Mouse (Mus musculus) left cerebral cortex, postnatal 25 days (tissue): ENCODE measurements around the gene Zbtb7b. TPM values are rescaled to one million over a fixed set of nuclear protein-coding genes. Genes with fewer than 3 reads are reported as not detected.

ENCODE experiments used
- DNase-seq, 2 experiments: peaks; one replicate each; pipeline ENCODE4 v3.0.0; 2022; ENCODE audit warnings: low spot score in 2 of 2, mixed read lengths in 1 of 2
- intact Hi-C: fragments of 180-260 bp; cut with DNase I; formaldehyde crosslinking; loops from one replicate; pipeline ENCODE4 v1.15.1; 2025
- total RNA-seq, 2 experiments: library from RNA; stranded (reverse); gene quantifications; 2 replicates each; pipeline ENCODE4 v1.2.3; 2021

The Zbtb7b gene
- total RNA-seq, 2 experiments from 2014 or later: 11.9 to 14.8 TPM

GRCm38 (mm10) chr3:89391663-89392511 is 2.7 kb downstream of the Zbtb7b start:
- no peak for DNase-seq
- intact Hi-C loops: no loop called here

GRCm38 (mm10) chr3:89390699-89391662 is 3.6 kb downstream of the Zbtb7b start:
- intact Hi-C loops: no loop called here
- DNase-seq: no peak

GRCm38 (mm10) chr3:89390111-89390515 is 4.5 kb downstream of the Zbtb7b start:
- intact Hi-C loops: no loop called here
- no peak for DNase-seq

DNA sequence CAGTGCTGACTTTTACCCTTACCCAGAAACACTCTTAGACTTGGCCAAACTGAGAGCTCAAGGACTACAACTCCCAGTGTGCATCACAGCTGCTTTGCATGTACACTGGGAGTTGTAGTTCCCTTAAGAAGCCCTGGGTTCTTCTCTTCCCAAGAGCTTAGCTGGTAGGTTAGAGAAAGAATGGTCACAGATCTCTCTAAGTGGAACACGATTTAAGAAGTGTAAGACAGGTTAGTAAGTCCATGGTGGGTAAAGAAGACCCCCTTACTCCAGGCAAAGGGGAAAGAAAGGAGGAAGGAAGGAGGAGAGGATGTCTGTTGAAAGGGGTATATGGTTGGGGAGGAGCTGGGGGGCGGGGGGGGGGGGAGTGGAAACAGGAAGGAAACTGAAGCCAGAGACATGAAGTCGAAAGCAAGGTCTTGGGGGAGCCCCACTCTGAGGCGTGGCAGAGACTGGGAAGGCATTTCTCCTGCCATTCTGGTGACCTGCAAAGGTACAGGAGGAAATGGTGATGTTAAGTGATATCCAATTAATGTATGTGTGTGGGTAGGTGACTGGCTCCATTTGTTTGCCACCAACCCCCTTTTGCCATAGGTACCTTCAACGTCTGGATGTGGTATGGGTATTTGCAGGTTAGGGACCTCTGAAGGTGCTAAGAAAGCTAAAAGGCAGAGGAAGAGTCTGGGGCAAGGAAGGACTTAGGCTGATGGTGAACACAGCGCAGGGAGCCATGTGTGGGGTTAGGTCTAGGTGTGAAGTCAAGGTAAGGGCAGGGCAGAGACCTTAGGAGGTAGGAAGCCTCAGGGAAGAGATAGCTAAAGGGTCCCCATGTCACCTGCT is 5.5 kb downstream of the Zbtb7b start:
- peak in 1 of 2 experiments; percentile 50 for DNase-seq
- intact Hi-C loops: no loop called here

- intact Hi-C loops: no loop called here
- DNase-seq: peak in 1 of 2 experiments; percentile 35
These were observed 6.3 kb downstream of the Zbtb7b start for GRCm38 (mm10) chr3:89388134-89388881.

- intact Hi-C loops: no loop called here
- DNase-seq: no peak
These were observed 6.9 kb downstream of the Zbtb7b start for GRCm38 (mm10) chr3:89387632-89388031.

DNA sequence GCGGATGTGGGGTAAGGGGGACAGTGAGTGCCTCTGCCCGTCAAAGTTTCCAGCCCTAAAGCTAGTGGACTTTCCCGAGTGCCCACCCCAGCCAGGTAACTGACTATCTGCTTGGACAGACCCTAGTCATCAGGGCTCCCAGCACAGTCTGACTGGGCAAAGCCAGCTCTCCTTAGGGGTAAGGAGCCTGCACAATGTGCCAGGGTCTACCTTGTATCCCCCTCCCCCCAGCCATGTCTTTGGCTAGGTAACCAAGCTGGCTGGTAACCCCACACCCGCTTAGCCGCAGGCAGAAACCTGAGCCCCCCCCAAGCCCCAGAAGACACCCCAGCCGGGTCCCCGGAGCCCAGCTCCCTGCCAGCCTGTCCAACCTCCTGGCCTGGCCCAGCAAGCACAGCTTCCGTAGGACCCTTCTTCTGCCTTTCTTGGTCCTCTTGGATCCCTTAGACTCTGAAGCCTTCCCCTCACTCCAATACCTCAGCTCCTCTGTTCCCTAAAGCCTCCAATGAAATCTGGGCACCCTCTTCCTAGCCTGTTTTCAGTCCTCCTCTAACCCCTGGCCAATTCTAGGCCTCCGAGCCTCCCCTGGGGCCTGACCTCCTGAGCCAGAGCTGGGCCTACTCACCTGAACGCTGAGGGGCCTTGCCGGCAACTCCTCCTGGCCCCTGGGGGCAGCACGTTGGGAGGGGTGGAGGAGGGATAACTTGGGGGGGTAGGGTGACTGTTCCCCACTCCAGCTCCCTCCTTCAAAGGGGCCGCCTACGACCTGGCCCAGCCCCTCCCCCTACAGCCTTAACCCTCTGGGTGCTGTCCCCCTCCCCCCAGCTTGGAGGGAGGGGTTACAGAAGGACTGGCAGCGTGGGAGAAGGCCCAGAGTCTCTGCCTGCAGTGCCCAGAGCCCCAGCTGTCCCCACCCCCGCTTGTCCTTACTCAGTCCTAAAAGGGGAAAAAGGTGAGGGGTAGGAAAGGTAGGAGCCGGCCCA is 7.8 kb downstream of the Zbtb7b start:
- DNase-seq: no peak
- intact Hi-C loops: no loop called here

DNA sequence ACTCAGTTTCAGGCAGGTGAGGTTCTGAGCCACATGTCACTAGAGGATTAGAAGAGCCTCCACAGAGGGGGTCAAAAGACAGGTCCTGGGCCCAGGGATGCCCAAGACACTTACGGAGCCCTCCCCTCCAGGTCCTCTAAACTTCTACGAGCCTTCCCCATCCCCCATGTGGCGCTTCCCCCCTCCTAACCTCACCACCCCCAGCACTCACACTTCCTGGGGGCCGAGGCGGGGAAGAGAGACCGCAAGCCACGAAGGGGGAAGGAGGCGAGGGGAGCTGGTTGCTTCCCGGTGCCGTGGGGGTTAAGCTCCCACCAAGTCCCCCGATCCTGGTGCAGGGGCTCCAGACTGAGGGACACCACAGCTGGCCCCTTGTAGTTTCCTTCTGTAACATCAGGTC is 9.1 kb downstream of the Zbtb7b start:
- intact Hi-C loops: no loop called here
- DNase-seq: no peak

GRCm38 (mm10) chr3:89384331-89385076 is 10.1 kb downstream of the Zbtb7b start:
- DNase-seq: no peak
- intact Hi-C loops: no loop called here

- intact Hi-C loops: no loop called here
- DNase-seq: no peak
These were observed 10.8 kb downstream of the Zbtb7b start for GRCm38 (mm10) chr3:89383651-89384255.

- no peak for DNase-seq
- intact Hi-C loops: no loop called here
These were observed 11.6 kb downstream of the Zbtb7b start for GRCm38 (mm10) chr3:89382950-89383349.

DNA sequence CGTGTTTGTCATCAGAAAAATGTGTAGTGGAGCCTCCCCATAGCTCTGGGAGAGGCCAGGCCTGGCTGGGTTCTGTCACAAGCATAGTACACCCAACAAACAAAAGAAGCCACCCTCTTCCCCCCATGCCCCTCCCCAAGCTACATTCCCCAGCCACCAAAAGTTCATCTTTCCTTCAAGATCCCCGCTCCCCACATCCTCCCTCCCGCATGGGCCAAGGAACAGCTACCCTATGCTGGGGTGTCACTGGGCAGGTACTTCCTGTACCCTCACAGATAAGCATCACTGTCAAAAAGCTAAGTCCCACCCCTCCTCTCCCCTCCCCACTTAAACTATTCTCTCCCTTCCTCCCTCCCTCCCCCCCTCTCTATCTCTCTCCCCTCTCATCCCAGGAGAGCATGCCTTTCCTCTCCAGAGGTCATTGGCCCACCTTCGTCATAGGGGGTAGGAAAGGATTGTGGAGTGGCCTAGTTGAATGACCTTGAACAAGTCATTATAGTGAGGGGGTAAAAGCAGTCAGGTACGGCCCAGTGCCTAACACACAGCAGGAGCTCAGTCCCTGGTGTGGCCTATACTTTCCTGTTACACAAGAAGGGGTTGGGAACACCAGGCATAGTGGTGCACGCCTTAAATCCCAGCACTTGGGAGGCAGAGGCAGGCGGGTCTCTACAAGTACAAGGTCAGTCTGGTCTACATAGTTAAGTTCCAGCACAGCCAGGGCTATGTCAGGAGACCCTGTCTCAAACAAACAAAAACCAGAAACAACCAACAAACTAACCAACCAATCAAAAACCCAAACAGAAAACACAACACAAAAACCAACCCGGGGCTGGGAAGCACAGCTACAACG is 12.3 kb downstream of the Zbtb7b start:
- intact Hi-C loops: no loop called here
- no peak for DNase-seq

- intact Hi-C loops: no loop called here
- DNase-seq: no peak
These were observed 13.3 kb downstream of the Zbtb7b start for GRCm38 (mm10) chr3:89381233-89381632.

DNA sequence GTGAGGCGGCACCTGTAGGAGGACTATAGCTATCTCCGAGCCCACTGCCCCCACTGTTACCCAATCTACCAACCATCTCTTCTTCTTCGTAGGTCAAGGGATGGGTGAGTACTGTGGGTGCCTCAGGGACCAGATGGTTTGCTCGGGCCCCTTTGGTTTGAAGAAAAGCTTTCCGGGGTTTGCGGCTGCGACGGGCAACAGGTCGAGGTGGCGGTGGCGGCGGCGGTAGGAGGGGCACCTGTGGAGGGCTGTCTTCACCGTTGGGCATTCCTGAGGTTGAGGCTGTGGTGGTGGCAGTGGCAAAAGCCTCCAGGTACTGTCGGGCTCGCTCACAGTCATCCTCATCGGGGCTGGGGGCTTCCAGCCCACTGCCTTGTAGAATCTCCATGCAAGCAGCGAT is 13.9 kb downstream of the Zbtb7b start:
- intact Hi-C loops: no loop called here
- no peak for DNase-seq

- no peak for DNase-seq
- intact Hi-C loops: no loop called here
These were observed 14.3 kb downstream of the Zbtb7b start for GRCm38 (mm10) chr3:89380291-89380690.
